Mouse (Mus musculus) small intestine, adult 2 months (tissue): ENCODE measurements around the gene Kcnh4. TPM values are rescaled to one million over a fixed set of nuclear protein-coding genes. Genes with fewer than 3 reads are reported as not detected.
A peak's percentile ranks its signal among the peaks of the same experiment; 100 is the strongest.

Experiments
- H3K27ac ChIP-seq: fragments of 200-500 bp; 2 replicates; pipeline ENCODE4 v1.5.1; 2012; ENCODE audit warnings: low read depth, low read length, control low read depth, inconsistent platforms; ENCODE audit not compliant: insufficient read depth
- H3K27me3 ChIP-seq: fragments of 200-500 bp; 2 replicates; pipeline ENCODE4 v1.6.1; 2012; ENCODE audit warnings: mild to moderate bottlenecking, moderate library complexity, low read length, inconsistent platforms; ENCODE audit not compliant: control insufficient read depth, insufficient read depth
- H3K36me3 ChIP-seq: fragments of 200-500 bp; 2 replicates; pipeline ENCODE4 v1.6.1; 2012; ENCODE audit warnings: mild to moderate bottlenecking, low read length, control low read depth, inconsistent platforms; ENCODE audit not compliant: control insufficient read depth, insufficient read depth
- H3K4me1 ChIP-seq: fragments of 200-500 bp; 2 replicates; pipeline ENCODE4 v1.6.1; 2012; ENCODE audit warnings: low read length, inconsistent platforms, mixed read lengths; ENCODE audit not compliant: control insufficient read depth, insufficient read depth, insufficient read length
- H3K4me3 ChIP-seq: fragments of 200-500 bp; 2 replicates; pipeline ENCODE4 v1.5.1; 2012; ENCODE audit warnings: low read depth, mild to moderate bottlenecking, control low read depth, inconsistent platforms, low read length, moderate library complexity
- CTCF ChIP-seq: fragments of 200-500 bp; IDR thresholded peaks from 2 replicates; pipeline ENCODE4 v1.5.1; 2012; ENCODE audit warnings: low read depth, mild to moderate bottlenecking, control low read depth, inconsistent platforms, low read length, moderate library complexity, mixed read lengths; ENCODE audit not compliant: insufficient replicate concordance, insufficient read length; ENCODE audit errors: extremely low read depth
- POLR2A ChIP-seq: fragments of 200-500 bp; IDR thresholded peaks from 2 replicates; pipeline ENCODE4 v1.6.1; 2012; ENCODE audit warnings: low read depth, mild to moderate bottlenecking, control low read depth, inconsistent platforms, low read length, moderate library complexity
- WGBS: fragments of 180-500 bp; shearing (Covaris S2); methylation state at CpG from one replicate; pipeline ENCODE4 v1.1.7; 2018; 5-methylcytosine and 5-hydroxymethylcytosine counted together
- polyA plus RNA-seq: library from polyadenylated mRNA; depleted of rRNA; stranded (reverse); fragments of >200 nt; gene quantifications from 2 replicates; pipeline ENCODE4 v1.2.3, GENCODE M21; 2012

Kcnh4 gene
- polyA plus RNA-seq, 1 experiment = 0.04 TPM

- H3K4me1 ChIP-seq = peaks cover 16% of the 10 kb centered on the region
- H3K36me3 ChIP-seq = peaks cover 21% of the 10 kb centered on the region
- H3K27ac ChIP-seq = no peak overlapping the region
- no peak for TF ChIP-seq POLR2A
- TF ChIP-seq CTCF = no peak
- no peaks in the 10 kb centered on the region for H3K27me3 ChIP-seq
- no peak overlapping the region for H3K4me3 ChIP-seq
- 94% methylated on average over 15 of the region's 15 CpGs for WGBS
These were observed 49.2 kb downstream of the Kcnh4 start for GRCm38 (mm10) chr11:100710528-100710927.

GRCm38 (mm10) chr11:100709201-100709810, 50.4 kb downstream of the Kcnh4 start:
- no peak overlapping the region for H3K27ac ChIP-seq
- 93% methylated on average over 9 of the region's 9 CpGs for WGBS
- H3K27me3 ChIP-seq = no peaks in the 10 kb centered on the region
- H3K4me1 ChIP-seq = peaks cover 16% of the 10 kb centered on the region
- H3K36me3 ChIP-seq = peaks cover 21% of the 10 kb centered on the region; the same call in 1 of the 2 replicates
- TF ChIP-seq CTCF (no peak), POLR2A (no peak)
- H3K4me3 ChIP-seq = no peak overlapping the region

- Histone ChIP-seq H3K4me3 (no peak overlapping the region), H3K27ac (no peak overlapping the region), H3K27me3 (no peaks in the 10 kb centered on the region), H3K36me3 (peaks cover 21% of the 10 kb centered on the region; the same call in 1 of the 2 replicates), H3K4me1 (peaks cover 15% of the 10 kb centered on the region)
- no peak for TF ChIP-seq POLR2A
- no peak for TF ChIP-seq CTCF
- WGBS = 93% methylated on average over 23 of the region's 23 CpGs
These were observed 54.5 kb downstream of the Kcnh4 start for GRCm38 (mm10) chr11:100705095-100705747.

GRCm38 (mm10) chr11:100703851-100704531, 55.8 kb downstream of the Kcnh4 start, which contains the start of gene Dhx58:
Dhx58 (minus strand) TSS chr11:100704271.
- H3K4me3 ChIP-seq = peak within 1 kb of the TSS; percentile 52
- no peaks in the 10 kb centered on the region for H3K27me3 ChIP-seq
- TF ChIP-seq CTCF (no peak), POLR2A (peak; percentile 18; the same call in 1 of the 2 replicates)
- peak within 1 kb of the TSS; percentile 51 for H3K27ac ChIP-seq
- peaks cover 15% of the 10 kb centered on the region for H3K4me1 ChIP-seq
- WGBS = 17% methylated on average over 7 of the region's 7 CpGs
- H3K36me3 ChIP-seq = peaks cover 18% of the 10 kb centered on the region; the same call in 1 of the 2 replicates

- H3K27me3 ChIP-seq = no peaks in the 10 kb centered on the region
- peak overlapping the region; percentile 52 for H3K4me3 ChIP-seq
- H3K36me3 ChIP-seq = peaks cover 17% of the 10 kb centered on the region; the same call in 1 of the 2 replicates
- no peak for TF ChIP-seq CTCF
- H3K27ac ChIP-seq = 0 out of 2 replicates have a peak overlapping the region, but pooled peaks have one; percentile 14
- H3K4me1 ChIP-seq = peaks cover 15% of the 10 kb centered on the region
- WGBS = 50% methylated on average over 11 of the region's 11 CpGs
These were observed 56.4 kb downstream of the Kcnh4 start for GRCm38 (mm10) chr11:100703366-100703765.

GRCm38 (mm10) chr11:100702906-100703305, 56.8 kb downstream of the Kcnh4 start:
- Histone ChIP-seq H3K4me1 (peaks cover 15% of the 10 kb centered on the region), H3K27ac (0 out of 2 replicates have a peak overlapping the region, but pooled peaks have one; percentile 14), H3K4me3 (peak overlapping the region; percentile 52), H3K27me3 (no peaks in the 10 kb centered on the region), H3K36me3 (peaks cover 14% of the 10 kb centered on the region; the same call in 1 of the 2 replicates)
- WGBS = 47% methylated on average over 7 of the region's 7 CpGs
- TF ChIP-seq CTCF (no peak), POLR2A (no peak)
